Mouse (Mus musculus): ENCODE measurements around the gene Mafg.
"Not testable (repeated sequence)": the region's sequence is repeated elsewhere in the genome, so short reads cannot be mapped to it uniquely, and the experiment has no call there.

The Mafg gene

DNA sequence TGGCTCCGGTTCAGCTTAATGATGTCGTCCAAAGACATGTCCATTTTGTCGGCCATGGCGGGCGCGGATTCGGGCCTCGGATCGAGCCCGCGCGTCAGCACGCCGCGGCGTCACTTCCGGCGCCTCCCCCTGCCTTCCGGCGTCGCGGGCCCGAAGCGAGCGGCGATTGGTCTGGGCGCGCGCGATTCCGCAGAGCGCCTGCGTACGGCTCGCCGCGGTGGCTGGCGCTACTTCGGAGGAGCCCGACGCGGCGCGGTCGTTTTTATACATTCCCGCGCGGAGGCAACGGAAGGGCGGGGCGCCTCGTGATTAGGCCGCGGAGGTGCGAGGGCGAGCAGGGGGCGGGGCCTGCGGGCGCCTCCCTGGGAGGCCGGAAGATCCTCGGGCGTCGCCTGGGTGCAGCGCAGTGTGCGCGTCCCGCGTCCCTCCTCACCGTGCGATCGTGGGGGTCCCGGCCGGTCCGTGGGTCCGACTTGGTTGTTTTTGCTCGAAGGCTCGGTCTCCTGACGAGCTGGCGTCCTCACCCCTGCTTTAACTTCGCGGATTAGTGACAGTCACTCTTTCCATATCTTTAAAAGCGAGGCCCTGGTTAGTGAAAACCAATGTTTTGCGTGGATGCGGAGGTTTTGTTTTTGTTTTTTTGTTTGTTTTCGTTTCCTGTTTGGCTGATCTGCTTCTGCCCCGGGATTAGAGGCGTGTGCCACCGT, 35.0 kb downstream of the Mafg start, which contains the start of the genes Alyref and Anapc11:
Gene Alyref (minus strand): TSS at position 83 of the 707 bp plus-strand sequence.
Gene Anapc11 (plus strand): TSS at position 139 of the 707 bp plus-strand sequence.
- peak; percentile 98 for DNase-seq (ENCODE audit: low read depth)

DNA sequence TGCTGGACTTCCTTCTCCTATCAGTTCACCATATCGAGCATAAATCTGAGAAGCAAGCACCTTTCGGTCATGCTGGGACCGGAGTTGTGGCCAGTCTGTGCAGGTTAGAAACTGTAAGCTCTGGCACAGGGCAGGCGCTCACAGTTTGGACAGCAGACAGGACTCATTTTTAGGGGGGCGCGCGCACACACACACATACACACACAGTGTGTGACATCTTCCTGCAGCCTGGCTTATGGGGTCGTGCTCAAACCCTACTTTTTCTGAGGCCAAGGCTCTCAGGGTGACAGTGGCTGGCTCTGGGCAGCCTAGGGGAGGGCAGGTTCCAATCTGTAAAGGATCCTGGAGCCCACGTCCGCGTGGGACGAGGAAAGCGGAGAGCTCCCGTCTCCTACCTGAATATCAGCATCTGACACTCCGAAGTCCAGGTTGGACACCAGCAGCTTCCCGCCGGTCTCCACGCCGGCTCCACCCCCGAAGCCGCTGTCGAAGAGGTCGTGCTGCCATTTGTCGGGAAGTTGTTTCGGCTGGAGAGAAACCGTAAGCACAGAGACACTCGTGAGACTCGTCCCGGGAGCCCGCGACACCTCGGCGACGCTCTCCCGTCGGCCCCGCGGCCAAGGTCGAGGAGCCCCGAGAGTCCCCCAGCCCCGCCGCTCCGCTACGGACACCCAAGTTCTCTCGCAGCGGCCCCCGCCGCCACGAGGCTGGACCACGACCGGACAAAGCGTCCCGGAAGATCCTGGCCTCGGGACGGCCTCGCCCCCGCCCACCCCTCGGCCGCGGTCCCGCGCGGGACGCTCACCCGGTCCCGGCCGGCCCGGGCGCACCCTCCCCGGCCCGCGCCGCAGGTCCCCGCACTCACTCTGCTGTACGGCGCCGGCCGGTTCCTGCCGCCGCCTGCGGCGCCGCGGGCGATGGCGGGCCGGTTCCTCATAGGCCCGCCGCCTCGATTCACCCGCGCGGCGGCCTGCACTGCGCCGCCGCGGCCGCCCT, 35.9 kb downstream of the Mafg start:
- peak; percentile 34 for DNase-seq (ENCODE audit: low read depth)

DNA sequence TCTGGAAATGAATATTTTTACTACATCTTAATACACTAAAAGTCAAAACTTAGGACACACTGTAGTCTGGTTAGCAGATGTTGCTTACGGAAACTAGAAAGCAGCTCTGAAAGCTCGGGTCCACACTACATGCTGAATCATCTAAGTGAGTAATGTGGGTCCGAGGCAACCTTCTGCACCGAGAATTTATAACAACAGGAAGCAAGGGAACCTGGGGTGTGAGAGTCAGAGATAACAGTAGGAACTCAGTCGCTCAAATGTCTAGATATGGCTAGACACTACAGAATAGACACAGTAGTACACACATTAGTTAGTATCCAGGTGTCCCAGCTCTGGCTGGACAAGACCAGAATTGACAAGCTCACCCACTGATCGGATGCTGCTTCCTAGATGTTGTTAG, 44.9 kb downstream of the Mafg start:
- DNase-seq (ENCODE audit: low read depth), result no peak

DNA sequence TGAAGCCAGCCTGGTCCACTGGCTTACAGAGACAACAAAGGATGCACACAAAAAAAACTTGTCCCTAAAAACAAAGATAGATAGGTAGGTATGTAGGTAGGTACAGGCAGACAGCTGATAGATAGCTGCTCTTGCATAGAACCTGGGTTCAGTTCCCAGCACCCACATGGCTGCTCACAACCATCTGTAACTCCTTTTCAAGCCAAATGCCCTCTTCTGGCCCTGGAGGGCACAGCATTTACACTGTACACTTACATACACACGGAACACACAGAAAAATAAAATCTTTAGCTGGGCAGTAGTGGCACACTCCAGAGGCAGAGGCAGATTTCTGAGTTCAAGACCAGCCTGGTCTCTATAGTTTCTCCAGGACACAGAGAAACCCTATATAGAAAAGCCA, 49.5 kb downstream of the Mafg start:
- DNase-seq (ENCODE audit: low read depth), result no peak

DNA sequence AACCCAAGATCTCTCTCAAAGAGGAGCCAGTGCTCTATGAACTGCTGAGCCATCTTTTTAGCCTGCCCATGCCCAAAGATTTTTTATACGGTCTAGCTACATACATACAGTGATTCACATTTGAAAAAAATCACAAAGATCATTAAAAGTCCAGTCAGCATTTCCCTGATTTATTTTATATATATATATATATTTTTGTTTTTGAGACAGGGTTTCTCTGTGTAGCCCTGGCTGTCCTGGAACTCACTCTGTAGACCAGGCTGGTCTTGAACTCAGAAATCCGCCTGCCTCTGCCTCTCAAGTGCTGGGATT, 50.5 kb downstream of the Mafg start:
- not testable (repeated sequence) for DNase-seq (ENCODE audit: low read depth)

DNA sequence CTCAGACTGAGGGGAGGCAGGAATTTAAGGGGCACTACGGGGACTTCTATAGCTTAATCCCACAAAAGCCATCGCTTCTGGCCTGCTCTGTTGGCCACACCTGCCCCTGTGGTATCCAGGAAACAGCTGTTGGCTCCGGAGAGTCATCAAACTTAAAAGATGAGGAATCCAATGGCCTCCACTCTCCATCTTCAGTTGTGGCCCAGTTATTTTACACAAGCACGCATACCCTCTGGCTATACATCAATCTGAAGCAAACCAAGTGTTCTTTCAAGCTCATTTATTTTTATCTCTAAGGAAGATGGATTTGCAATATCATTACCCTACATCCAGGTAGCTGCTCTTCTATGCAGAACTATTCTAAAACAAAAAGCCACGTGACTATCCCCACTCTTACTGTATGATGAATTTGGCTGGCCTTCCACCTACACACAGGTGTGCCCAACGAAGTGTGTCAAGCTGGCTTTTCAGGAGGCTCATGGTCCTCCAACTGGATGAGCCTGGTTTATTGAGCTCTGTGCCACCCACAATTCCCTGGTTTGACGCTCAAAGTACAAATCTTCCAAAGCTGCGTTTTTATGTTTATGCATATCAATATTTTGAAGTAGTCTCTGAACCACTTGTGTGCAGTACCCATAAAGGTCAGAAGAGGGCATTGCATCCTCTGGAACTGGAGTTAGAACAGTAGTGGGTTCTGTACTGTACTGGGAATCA, 51.0 kb downstream of the Mafg start:
- peak; percentile 57 for DNase-seq (ENCODE audit: low read depth)

DNA sequence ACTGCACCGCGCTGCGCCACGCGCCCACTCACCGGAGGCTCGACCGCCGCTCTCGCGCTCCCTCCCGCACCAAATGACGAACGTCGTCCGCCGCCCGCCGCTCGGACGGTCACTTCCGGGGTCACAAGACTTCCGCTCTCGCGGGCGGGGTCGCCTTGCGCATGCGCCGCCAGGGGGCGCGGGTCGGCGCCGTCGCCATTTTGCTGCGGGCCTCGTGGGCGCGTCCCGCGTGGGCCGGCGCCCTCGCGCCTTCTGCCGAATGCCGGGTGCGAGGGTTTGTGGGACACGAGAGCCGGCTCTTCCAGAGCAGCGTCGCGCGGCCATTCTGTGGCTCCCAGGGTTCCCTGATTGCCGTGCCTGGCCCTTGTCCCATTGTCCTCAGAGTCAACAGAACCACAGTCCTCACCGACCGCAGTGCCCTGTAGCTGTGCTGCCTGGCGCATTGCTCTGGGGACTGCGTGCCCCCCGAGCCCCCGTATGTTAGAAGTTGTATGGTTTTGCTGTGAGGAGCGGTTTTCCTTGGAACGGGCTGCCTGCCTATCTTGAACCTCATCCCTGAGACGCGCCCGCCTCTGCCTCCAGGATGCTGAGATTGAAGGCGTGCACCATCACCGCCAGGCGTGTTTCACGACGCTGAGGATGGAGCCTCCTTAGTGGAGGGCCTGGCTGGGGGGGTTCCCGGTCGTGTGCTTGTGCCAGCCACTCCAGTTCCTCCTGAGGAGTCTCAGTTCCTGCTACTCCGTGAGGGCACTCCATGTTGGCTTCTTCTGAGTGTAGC, 51.7 kb downstream of the Mafg start, which contains the start of gene Arhgdia:
Gene Arhgdia (minus strand): TSS at position 135 of the 778 bp plus-strand sequence.
- peak; percentile 93 for DNase-seq (ENCODE audit: low read depth)

DNA sequence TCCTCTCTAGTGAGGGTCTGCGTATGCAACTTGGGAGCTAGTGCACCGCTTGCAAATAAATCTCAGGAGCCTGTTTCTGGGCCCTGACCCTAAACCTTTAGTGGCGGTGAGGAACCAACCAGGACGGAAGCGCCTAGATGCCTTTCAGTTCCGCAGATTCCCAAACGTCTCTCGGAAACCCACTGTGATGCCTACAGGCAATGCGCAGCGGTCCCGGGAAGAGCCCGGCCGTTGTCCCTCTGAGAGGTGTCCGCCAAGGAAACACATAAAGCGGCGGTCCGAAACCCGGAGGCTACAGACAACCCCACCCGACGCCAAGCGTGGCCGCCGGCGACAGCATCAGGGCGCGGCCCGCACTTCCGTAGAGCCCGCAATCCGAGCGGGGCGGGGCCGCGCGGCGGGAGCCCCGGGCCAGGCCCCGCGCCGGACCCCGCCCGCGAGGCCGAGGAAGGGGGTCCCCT, 52.5 kb downstream of the Mafg start:
- peak; percentile 58 for DNase-seq (ENCODE audit: low read depth)

DNA sequence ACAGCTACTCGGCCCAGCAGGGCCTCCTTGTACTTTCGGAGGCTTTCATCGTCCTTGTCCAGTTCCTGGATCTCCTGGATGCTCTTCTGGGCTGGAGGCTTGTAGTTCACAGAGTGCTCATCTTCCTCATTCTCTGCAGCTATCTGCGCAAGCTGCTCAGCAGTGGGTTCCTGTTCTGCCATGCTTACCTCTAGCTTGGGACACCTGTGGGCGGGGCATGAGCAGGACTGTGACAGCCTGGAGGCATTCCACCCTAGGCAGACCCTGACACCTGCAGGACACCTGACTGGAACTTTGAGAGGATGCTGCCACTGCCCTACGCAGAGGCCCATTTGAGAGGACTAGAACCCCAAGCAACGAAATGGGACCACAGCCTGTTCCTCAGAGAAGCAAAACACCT, 53.2 kb downstream of the Mafg start:
- no peak for DNase-seq (ENCODE audit: low read depth)

DNA sequence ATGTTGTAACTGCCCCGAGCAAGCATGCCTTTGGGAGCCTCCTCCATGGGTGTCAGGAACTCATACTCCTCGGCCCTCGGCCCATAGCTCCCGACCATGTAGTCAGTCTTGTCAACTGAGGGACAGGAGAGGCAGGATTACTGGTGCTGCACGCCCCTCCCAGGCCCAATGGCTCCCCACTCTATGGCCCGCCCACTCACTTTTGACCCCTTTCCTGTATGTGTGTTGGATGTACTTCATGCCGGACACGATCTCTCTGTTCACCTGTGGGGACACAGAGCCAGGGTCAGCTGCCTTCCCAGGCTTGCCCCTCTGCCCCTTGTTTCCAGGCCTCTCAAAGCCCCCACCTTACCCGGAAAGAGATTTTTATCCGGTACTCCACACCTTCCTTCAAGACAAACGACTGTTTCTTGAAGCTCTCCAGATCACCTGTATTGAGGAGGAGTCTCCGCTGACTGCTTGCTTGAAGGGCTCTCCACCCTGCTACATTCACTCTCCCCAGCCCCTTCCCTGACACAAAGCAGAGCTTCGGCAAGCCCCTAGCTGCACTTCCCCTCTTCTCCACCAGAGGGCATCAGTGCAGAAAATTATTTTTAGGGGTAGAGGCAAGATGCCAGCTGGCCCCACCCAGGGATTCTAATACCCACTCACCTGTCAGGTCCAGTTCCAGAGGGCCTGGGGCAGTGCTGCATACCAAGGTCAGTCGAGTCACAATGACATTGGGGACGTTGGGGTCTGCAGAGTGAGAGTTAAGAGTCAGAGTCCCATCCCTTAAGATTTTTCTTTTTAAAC, 53.9 kb downstream of the Mafg start:
- DNase-seq (ENCODE audit: low read depth), result peak; percentile 86

DNA sequence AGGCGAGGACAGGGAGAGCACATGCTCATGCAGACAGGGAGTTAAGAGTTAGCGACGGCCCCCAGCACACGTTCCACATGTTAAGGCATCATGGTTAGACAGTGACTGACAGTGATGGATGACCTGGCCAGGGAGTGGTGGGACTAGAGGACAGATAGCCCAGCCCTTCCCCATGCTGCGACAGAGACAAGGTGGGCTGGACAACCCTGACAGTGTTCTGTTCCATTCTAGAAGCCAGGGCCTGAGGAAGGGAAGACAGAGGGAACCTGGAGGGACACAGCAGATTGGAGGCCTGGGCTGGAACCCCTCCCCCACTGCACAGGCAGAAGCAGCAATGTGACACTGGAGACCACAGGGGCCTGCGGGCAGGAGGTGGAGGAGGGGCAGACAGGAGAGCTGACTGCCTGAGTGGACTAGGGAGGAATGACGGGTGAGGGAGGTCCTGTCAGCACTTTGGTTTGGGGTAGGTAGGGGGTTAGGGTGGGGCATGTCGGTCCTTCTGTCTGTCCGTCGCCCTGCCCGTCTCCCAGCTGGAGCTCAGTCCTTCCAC, 54.6 kb downstream of the Mafg start:
- DNase-seq (ENCODE audit: low read depth), result no peak

DNA sequence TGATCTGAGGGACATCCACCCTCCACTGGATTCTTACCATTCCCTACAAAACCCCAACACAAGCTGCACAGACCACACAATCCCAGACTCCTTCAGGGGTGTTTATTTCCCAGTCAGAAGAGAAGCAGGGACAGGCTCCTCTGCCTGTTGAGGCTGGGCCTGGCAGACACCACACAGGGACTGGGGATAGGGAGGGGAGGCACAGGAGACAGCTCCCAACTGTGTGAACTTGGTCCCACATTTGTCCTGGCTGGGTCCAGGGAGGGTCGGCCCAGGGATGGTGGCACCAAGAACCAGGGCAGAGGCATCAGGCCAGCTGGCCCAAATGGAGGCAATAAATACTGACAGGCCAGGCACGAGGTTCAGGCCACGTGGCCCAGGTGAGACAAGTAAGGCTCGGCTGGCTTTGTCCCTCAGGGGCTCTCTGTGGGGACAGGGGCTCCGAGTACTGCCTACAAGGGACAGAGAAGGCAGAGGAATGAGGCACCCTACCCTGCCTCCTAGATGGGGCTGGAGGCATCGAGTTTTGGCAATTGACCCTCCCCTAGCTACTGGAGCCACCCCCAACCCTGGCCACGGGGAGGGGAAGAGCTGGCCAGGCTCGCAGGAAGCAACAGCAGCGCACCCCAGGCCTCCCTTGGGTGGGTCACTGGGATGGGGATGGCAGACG, 55.2 kb downstream of the Mafg start:
- no peak for DNase-seq (ENCODE audit: low read depth)

DNA sequence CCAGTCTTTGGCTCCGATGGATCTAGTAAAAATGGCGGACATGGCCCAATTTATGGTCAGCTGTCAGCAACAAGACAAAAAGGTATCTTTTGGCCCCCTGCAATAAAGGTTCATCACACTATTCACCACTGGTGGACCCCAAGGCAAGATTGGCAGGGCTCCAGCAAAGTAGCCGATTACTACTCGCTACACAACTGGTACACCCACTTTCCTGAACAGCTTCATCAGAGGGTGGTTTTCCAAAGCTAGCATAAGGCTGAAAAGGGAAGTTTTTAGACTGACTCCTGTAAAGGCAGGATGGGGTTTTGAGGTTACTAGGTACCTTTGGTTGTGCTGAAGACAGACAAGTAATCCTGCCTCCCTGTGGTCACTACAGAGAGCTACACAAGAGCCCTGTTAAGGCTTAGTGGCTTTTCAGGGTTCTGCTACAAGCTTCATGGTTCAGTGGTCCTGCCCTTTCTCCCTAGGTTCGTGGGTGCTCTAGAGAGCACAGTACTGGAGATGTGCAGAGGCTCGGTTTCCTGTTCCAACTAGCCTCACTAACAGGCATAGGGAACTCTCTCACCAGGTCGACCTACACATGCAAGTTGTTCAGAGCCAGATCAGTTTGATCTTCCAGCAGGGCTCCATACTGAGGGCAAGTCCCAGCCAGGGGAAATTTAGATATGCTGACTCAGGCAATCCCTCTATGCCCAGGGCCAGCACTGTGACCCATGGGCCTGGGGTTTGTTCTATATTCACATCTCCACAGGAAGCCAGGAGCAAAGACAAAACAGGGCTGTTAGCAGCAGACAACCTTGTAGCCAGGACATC, 56.0 kb downstream of the Mafg start:
- peak; percentile 57 for DNase-seq (ENCODE audit: low read depth)

DNA sequence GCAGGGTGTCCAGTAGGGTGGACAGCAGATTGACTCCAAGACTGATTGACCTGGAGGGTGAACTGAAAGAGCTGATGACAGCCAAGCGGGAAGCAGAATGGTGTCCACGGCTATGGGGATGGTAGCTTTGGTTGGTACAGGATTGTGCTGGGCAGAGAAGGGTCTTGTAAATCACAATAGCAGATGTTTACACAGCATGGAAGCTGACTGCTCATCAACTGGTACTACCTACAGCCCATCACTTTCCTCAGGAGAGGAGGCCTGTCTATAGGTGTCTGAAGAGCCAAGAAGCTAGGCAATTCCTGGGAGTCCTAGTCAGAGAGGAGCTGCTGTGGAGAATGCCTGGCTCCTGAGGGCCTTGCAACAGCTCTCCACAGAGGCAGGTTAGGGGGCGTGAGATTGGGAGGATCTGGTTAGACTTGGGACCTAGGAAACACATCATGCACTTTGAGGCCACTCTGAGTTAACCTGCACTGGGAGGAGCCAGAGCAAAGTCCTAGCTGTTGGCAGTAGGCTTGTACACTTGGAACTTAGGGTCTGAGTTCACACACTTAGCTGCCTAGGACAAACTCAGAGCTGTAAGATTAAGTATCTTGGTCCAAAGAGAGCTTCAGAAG, 56.9 kb downstream of the Mafg start:
- DNase-seq (ENCODE audit: low read depth), result no peak

DNA sequence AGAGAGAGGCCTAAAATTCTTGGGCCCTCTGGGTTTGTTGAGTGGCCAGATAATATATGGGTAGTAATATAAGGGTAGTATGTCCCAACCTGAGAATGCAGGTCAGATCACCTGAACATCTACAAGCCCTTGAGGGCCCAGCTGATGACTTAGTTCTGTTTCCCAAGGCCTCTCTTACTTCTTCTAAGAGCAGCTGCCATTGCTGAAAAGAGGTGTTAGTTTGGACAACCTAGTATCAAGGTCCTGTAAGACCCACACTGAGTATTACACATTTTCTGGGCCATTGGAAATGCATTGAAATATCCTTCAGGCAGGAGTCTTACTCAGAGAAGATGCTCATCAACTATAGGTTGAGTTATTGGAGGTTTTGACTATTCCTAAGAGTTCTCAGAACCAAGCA, 57.5 kb downstream of the Mafg start:
- DNase-seq (ENCODE audit: low read depth), result no peak

Data from NIH3T3 (cell line).